Mouse (Mus musculus): Measurements from ENCODE around the gene Otud5. TPM values are rescaled to one million over a fixed set of nuclear protein-coding genes. Genes with fewer than 3 reads are reported as not detected.

The Otud5 gene
- polyA plus RNA-seq, 1 experiment from 2014 or later: 72.3 TPM

MicroRNAs encoded within 50 kb of the gene (microRNA counts, 519-probe panel; counts per million panel counts)
- 4,223 counts per million, percentile 77 among the panel's probes with 10 or more counts for microRNA mmu-miR-1198

Small RNA genes lying within 50 kb of the gene (microRNA-seq; reads per million reads assigned to microRNA genes)
- 33.9 reads per million, percentile 37 among the genes with 10 or more reads in this experiment for gene Mir1198

Other genes with a start within 250 kb of the Otud5 start
- gene Ccdc22, start 235.8 kb upstream of the Otud5 start, polyA plus RNA-seq (2016; fragmentation: Nextera tagmentation; extraction: Ambion mirVana): 30.2 and 30.6 TPM in 2 replicates
- gene Cacna1f, start 234.3 kb upstream of the Otud5 start, polyA plus RNA-seq (2016; fragmentation: Nextera tagmentation; extraction: Ambion mirVana): 0.47 TPM in 1 of 2 replicates, not detected in the other
- gene Syp, start 202.9 kb upstream of the Otud5 start, polyA plus RNA-seq (2016; fragmentation: Nextera tagmentation; extraction: Ambion mirVana): 62.2 and 71.0 TPM in 2 replicates
- gene Prickle3, start 184.1 kb upstream of the Otud5 start, polyA plus RNA-seq (2016; fragmentation: Nextera tagmentation; extraction: Ambion mirVana): 2.4 and 3.0 TPM in 2 replicates
- 31.2 and 34.6 TPM in 2 replicates for gene Plp2, start 170.0 kb upstream of the Otud5 start, polyA plus RNA-seq (2016; fragmentation: Nextera tagmentation; extraction: Ambion mirVana)
- gene Magix, start 160.1 kb upstream of the Otud5 start, polyA plus RNA-seq (2016; fragmentation: Nextera tagmentation; extraction: Ambion mirVana): 0.09 TPM in 1 of 2 replicates, not detected in the other
- 44.1 and 46.6 TPM in 2 replicates for gene Gpkow, start 144.2 kb upstream of the Otud5 start, polyA plus RNA-seq (2016; fragmentation: Nextera tagmentation; extraction: Ambion mirVana)
- gene Wdr45, start 127.0 kb upstream of the Otud5 start, polyA plus RNA-seq (2016; fragmentation: Nextera tagmentation; extraction: Ambion mirVana): 26.2 and 27.8 TPM in 2 replicates
- gene Gm45208, start 119.1 kb upstream of the Otud5 start, polyA plus RNA-seq (2016; fragmentation: Nextera tagmentation; extraction: Ambion mirVana): not detected in 2 replicates
- gene Praf2, start 112.9 kb upstream of the Otud5 start, polyA plus RNA-seq (2016; fragmentation: Nextera tagmentation; extraction: Ambion mirVana): 89.2 and 93.6 TPM in 2 replicates
- 34.8 and 38.7 TPM in 2 replicates for gene Ccdc120, start 90.5 kb upstream of the Otud5 start, polyA plus RNA-seq (2016; fragmentation: Nextera tagmentation; extraction: Ambion mirVana)
- 32.9 and 35.5 TPM in 2 replicates for gene Tfe3, start 78.8 kb upstream of the Otud5 start, polyA plus RNA-seq (2016; fragmentation: Nextera tagmentation; extraction: Ambion mirVana)
- 73.3 and 81.4 TPM in 2 replicates for gene Gripap1, start 51.6 kb upstream of the Otud5 start, polyA plus RNA-seq (2016; fragmentation: Nextera tagmentation; extraction: Ambion mirVana)
- 1.5 and 2.3 TPM in 2 replicates for gene Kcnd1, start 19.1 kb upstream of the Otud5 start, polyA plus RNA-seq (2016; fragmentation: Nextera tagmentation; extraction: Ambion mirVana)
- gene Pim2, start 36.9 kb downstream of the Otud5 start, polyA plus RNA-seq (2016; fragmentation: Nextera tagmentation; extraction: Ambion mirVana): 9.3 and 12.8 TPM in 2 replicates
- 35.4 and 36.5 TPM in 2 replicates for gene Slc35a2, start 42.7 kb downstream of the Otud5 start, polyA plus RNA-seq (2016; fragmentation: Nextera tagmentation; extraction: Ambion mirVana)
- 179 and 180 TPM in 2 replicates for gene Pqbp1, start 57.9 kb downstream of the Otud5 start, polyA plus RNA-seq (2016; fragmentation: Nextera tagmentation; extraction: Ambion mirVana)
- 143 and 147 TPM in 2 replicates for gene Timm17b, start 58.0 kb downstream of the Otud5 start, polyA plus RNA-seq (2016; fragmentation: Nextera tagmentation; extraction: Ambion mirVana)
- gene Gm10491, start 66.5 kb downstream of the Otud5 start, polyA plus RNA-seq (2016; fragmentation: Nextera tagmentation; extraction: Ambion mirVana): not detected in 2 replicates
- gene Gm10490, start 68.2 kb downstream of the Otud5 start, polyA plus RNA-seq (2016; fragmentation: Nextera tagmentation; extraction: Ambion mirVana): not detected in 2 replicates
- 137 and 142 TPM in 2 replicates for gene Pcsk1n, start 78.5 kb downstream of the Otud5 start, polyA plus RNA-seq (2016; fragmentation: Nextera tagmentation; extraction: Ambion mirVana)
- not detected in 2 replicates for gene Eras, start 87.2 kb downstream of the Otud5 start, polyA plus RNA-seq (2016; fragmentation: Nextera tagmentation; extraction: Ambion mirVana)
- 56.8 and 60.8 TPM in 2 replicates for gene Hdac6, start 106.5 kb downstream of the Otud5 start, polyA plus RNA-seq (2016; fragmentation: Nextera tagmentation; extraction: Ambion mirVana)
- 1.2 and 1.5 TPM in 2 replicates for gene Gata1, start 136.7 kb downstream of the Otud5 start, polyA plus RNA-seq (2016; fragmentation: Nextera tagmentation; extraction: Ambion mirVana)
- gene Glod5, start 177.1 kb downstream of the Otud5 start, polyA plus RNA-seq (2016; fragmentation: Nextera tagmentation; extraction: Ambion mirVana): not detected in 2 replicates
- 58.3 and 63.2 TPM in 2 replicates for gene Suv39h1, start 233.4 kb downstream of the Otud5 start, polyA plus RNA-seq (2016; fragmentation: Nextera tagmentation; extraction: Ambion mirVana)
- 0.22 and 0.23 TPM in 2 replicates for gene Was, start 249.1 kb downstream of the Otud5 start, polyA plus RNA-seq (2016; fragmentation: Nextera tagmentation; extraction: Ambion mirVana)

All from neural tube, embryonic 12.5 days (tissue).